Mouse (Mus musculus): ENCODE results near the gene Mill2. TPM values are rescaled to one million over a fixed set of nuclear protein-coding genes. Genes with fewer than 3 reads are reported as not detected.

Mill2 gene
- total and polyA plus RNA-seq, 3 experiments = not detected

DNA sequence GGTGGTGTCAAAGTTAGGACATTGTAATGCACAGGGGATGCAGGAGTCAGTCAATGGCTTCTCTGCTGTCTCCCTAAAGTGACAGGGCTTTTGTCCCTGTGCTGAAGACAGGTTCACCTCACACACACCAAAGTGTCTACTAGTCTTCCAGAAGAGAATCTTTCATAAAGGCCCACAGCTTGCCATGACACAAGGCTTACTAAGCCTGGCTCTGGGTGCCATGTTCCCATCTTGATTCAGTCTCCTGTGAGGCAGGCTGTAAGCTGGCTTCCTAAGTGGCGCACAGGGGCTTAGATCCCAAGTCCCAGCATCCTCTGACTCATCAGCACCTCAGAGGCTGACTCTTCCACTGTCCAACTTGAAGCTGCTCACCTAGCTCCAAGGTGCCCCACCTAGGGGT is 47.2 kb downstream of the Mill2 start:
- in situ Hi-C loops (cut with MboI; ENCODE audit: low pct_ligation_motif_present, low pct_unique_long_range_greater_than_20kb, low sequenced_read_pairs) (no loop called here), dilution Hi-C loops (cut with MboI; ENCODE audit: extremely low pct_ligation_motif_present, extremely low pct_unique_long_range_greater_than_20kb, low sequenced_read_pairs) (no loop called here)
- Histone ChIP-seq H3K4me2 (ENCODE audit: insufficient read depth, low read depth, poor library complexity, severe bottlenecking) (no peak overlapping the region), H3K27ac (ENCODE audit: insufficient read depth, low read depth) (no peak overlapping the region), H3K79me2 (replicated peaks; ENCODE audit: control insufficient read depth, extremely low read depth, insufficient read depth, poor library complexity, severe bottlenecking) (no peaks in the 10 kb centered on the region), H3K36me3 (replicated peaks in 1 of 2; ENCODE audit: control insufficient read depth in 1 of 2, insufficient read depth in 1 of 2, low read length in 1 of 2) (peaks cover 0 to 19% of the 10 kb centered on the region in 2 experiments), H3K9me3 (replicated peaks; ENCODE audit: low read length) (no peaks in the 10 kb centered on the region), H3K4me3 (replicated peaks in 1 of 3; ENCODE audit: low read depth in 2 of 3, low read length in 2 of 3, poor library complexity in 1 of 3) (no peak overlapping the region), H3K9ac (ENCODE audit: insufficient read depth, low read depth) (no peak overlapping the region), H3K4me1 (ENCODE audit: control insufficient read depth in 1 of 2, insufficient read depth in 2 of 2) (peaks cover 9 to 19% of the 10 kb centered on the region in 2 experiments), H3K27me3 (replicated peaks) (peaks cover 7% of the 10 kb centered on the region)
- TF ChIP-seq JUN (IDR thresholded peaks at IDR 0.05; ENCODE audit: insufficient read depth, low read depth, low read length) (no peak), GABPA (IDR thresholded peaks at IDR 0.05; ENCODE audit: insufficient replicate concordance, low read depth, low read length) (no peak), ZMIZ1 (IDR thresholded peaks at IDR 0.05; ENCODE audit: low read depth, low read length) (no peak), USF2 (conservative IDR thresholded peaks at IDR 0.05; ENCODE audit: low read depth, low read length) (no peak), RAD21 (IDR thresholded peaks at IDR 0.05; ENCODE audit: low read depth, low read length) (no peak), EP300 (IDR thresholded peaks at IDR 0.05; ENCODE audit: low read length) (no peak), ZNF384 (IDR thresholded peaks at IDR 0.05; ENCODE audit: low read depth, low read length) (no peak), RCOR1 (conservative IDR thresholded peaks at IDR 0.05; ENCODE audit: low read depth, low read length) (no peak), ELF1 (IDR thresholded peaks at IDR 0.05; ENCODE audit: low read depth, low read length) (no peak), MEF2A (IDR thresholded peaks at IDR 0.05; ENCODE audit: borderline replicate concordance, low read depth, low read length) (no peak), IRF4 (IDR thresholded peaks at IDR 0.05; ENCODE audit: low read depth, low read length) (no peak), CHD2 (IDR thresholded peaks at IDR 0.05; ENCODE audit: low read length) (no peak), MXI1 (IDR thresholded peaks at IDR 0.05; ENCODE audit: low read depth, low read length) (no peak), POLR2AphosphoS2 (IDR thresholded peaks at IDR 0.05; ENCODE audit: low read depth, low read length) (no peak), CTCF (conservative IDR thresholded peaks at IDR 0.05 in 1 of 2, IDR thresholded peaks at IDR 0.05 in 1 of 2; ENCODE audit: low read depth in 2 of 2, low read length in 2 of 2) (no peak), NRF1 (IDR thresholded peaks at IDR 0.05; ENCODE audit: low read depth, low read length) (no peak), ETS1 (conservative IDR thresholded peaks at IDR 0.05; ENCODE audit: low read depth, low read length) (no peak), SMC3 (IDR thresholded peaks at IDR 0.05; ENCODE audit: low read depth, low read length) (no peak)
- DNase-seq (ENCODE audit: extremely low read depth) = no peak

DNA sequence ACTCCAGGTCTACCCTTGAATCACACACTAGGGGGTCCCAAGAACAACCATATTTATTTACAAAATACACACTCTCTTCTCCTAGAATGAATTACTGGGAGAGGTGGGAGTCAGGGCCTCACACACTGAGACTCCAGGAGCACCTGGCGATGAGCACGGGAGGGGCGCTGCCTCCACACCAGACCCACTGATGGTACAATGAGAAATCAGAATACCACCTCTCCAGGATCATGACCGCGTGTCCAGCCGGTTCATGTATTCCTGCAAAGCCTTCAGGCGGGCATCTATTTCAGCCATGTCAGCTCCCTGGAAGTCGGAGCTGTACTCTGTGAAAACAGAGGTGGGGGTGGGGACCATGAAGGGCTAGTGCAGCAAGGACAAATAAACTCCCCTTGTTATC is 51.1 kb downstream of the Mill2 start:
- no peak overlapping the region for H3K4me3 ChIP-seq (replicated peaks in 1 of 3; ENCODE audit: low read depth in 2 of 3, low read length in 2 of 3, poor library complexity in 1 of 3)
- H3K9me3 ChIP-seq (replicated peaks; ENCODE audit: low read length) = no peaks in the 10 kb centered on the region
- no peak overlapping the region for H3K9ac ChIP-seq (ENCODE audit: insufficient read depth, low read depth)
- H3K27me3 ChIP-seq (replicated peaks) = no peaks in the 10 kb centered on the region
- dilution Hi-C loops (cut with MboI; ENCODE audit: extremely low pct_ligation_motif_present, extremely low pct_unique_long_range_greater_than_20kb, low sequenced_read_pairs) = no loop called here
- TF ChIP-seq NELFE (IDR thresholded peaks at IDR 0.05; ENCODE audit: low read depth, low read length) = no peak
- no peak for TF ChIP-seq USF1 (IDR thresholded peaks at IDR 0.05; ENCODE audit: low read depth, low read length)
- TF ChIP-seq RCOR1 (conservative IDR thresholded peaks at IDR 0.05; ENCODE audit: low read depth, low read length) = no peak
- TF ChIP-seq PAX5 (IDR thresholded peaks at IDR 0.05; ENCODE audit: low read length) = no peak
- no peak for TF ChIP-seq CHD2 (IDR thresholded peaks at IDR 0.05; ENCODE audit: low read length)
- TF ChIP-seq ZNF384 (IDR thresholded peaks at IDR 0.05; ENCODE audit: low read depth, low read length) = no peak
- TF ChIP-seq ETS1 (conservative IDR thresholded peaks at IDR 0.05; ENCODE audit: low read depth, low read length) = no peak
- in situ Hi-C loops (cut with MboI; ENCODE audit: low pct_ligation_motif_present, low pct_unique_long_range_greater_than_20kb, low sequenced_read_pairs) = loop anchor here (10.0 kb wide), 2 partner anchors 94 to 134 kb away; partner anchors contain the start of genes Foxa3, Nanos2 and Sympk
- peaks cover 0 to 32% of the 10 kb centered on the region in 2 experiments for H3K36me3 ChIP-seq (replicated peaks in 1 of 2; ENCODE audit: control insufficient read depth in 1 of 2, insufficient read depth in 1 of 2, low read length in 1 of 2)
- no peak for DNase-seq (ENCODE audit: extremely low read depth)
- H3K4me2 ChIP-seq (ENCODE audit: insufficient read depth, low read depth, poor library complexity, severe bottlenecking) = no peak overlapping the region
- H3K79me2 ChIP-seq (replicated peaks; ENCODE audit: control insufficient read depth, extremely low read depth, insufficient read depth, poor library complexity, severe bottlenecking) = no peaks in the 10 kb centered on the region
- no peak overlapping the region for H3K27ac ChIP-seq (ENCODE audit: insufficient read depth, low read depth)
- peaks cover 3 to 7% of the 10 kb centered on the region in 2 experiments; a peak in 2 of 4 replicates for H3K4me1 ChIP-seq (ENCODE audit: control insufficient read depth in 1 of 2, insufficient read depth in 2 of 2)

All from CH12.LX (cell line).